Mouse (Mus musculus) gastrocnemius, postnatal 14 days (tissue): ENCODE results near the gene Arid5a. TPM values are rescaled to one million over a fixed set of nuclear protein-coding genes. Genes with fewer than 3 reads are reported as not detected.

ENCODE experiments used
- DNase-seq: peaks from one replicate; pipeline ENCODE4 v3.0.0; 2021; ENCODE audit warnings: mixed read lengths
- intact Hi-C: fragments of 180-260 bp; cut with DNase I; formaldehyde crosslinking; loops from one replicate; pipeline ENCODE4 v1.15.1; 2025; ENCODE audit warnings: low total_unique reads
- total RNA-seq, 2 experiments: library from RNA; stranded (reverse); gene quantifications; 2 replicates each; pipeline ENCODE4 v1.2.3; 2021

Arid5a gene
- total RNA-seq, 2 experiments from 2014 or later, result 7.8 to 12.0 TPM

- intact Hi-C loops, result loop anchor here (5.0 kb wide), 1 partner anchor 176 kb away; no protein-coding TSS in a partner anchor
Observed at GRCm38 (mm10) chr1:36321164-36321563, 13.6 kb downstream of the Arid5a start.

DNA sequence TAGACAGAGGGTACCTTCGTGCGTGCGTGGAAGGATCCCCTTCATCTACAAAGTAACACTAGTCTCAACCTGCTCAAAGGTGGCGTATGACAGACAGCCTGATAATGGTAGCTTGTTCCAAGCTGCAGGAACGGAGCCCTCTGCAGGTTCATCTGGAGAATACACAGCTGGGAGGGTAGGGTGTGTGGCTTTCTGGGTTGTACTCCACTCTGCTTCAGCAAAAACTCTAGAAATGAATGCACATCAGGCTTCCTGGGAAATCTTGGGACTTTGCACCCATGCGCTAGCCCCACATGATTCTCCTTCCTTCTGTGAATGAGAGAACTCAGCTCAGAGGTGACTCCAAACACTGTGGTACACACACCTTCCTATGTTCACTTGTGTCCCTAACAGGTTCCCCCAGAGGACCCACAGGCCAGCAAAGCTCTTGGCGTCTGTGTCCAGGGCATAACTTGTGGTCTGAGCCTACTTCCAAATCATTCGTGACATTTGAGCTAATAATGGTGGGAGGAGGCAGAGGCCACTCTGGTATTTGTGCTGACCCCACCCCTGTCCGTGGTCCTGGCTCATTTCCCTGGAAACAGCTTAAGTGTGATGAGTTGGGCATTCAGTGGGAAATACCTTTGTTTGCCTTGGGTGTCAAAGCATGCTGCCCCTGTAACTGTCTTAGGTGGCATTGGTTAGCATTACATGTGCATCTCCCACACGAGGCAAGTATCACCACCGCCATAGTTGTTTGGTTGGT, 14.5 kb downstream of the Arid5a start:
- no peak for DNase-seq
- intact Hi-C loops, result loop anchor here (5.0 kb wide), 1 partner anchor 175 kb away; no protein-coding TSS in a partner anchor

More at GRCm38 (mm10) chr1:36321164-36321563, 13.6 kb downstream of the Arid5a start:
- DNase-seq, result no peak

- peak; percentile 40 for DNase-seq
- intact Hi-C loops, result loop anchor here (5.0 kb wide), 1 partner anchor 174 kb away; no protein-coding TSS in a partner anchor
Observed at GRCm38 (mm10) chr1:36323076-36323475, 15.5 kb downstream of the Arid5a start.

DNA sequence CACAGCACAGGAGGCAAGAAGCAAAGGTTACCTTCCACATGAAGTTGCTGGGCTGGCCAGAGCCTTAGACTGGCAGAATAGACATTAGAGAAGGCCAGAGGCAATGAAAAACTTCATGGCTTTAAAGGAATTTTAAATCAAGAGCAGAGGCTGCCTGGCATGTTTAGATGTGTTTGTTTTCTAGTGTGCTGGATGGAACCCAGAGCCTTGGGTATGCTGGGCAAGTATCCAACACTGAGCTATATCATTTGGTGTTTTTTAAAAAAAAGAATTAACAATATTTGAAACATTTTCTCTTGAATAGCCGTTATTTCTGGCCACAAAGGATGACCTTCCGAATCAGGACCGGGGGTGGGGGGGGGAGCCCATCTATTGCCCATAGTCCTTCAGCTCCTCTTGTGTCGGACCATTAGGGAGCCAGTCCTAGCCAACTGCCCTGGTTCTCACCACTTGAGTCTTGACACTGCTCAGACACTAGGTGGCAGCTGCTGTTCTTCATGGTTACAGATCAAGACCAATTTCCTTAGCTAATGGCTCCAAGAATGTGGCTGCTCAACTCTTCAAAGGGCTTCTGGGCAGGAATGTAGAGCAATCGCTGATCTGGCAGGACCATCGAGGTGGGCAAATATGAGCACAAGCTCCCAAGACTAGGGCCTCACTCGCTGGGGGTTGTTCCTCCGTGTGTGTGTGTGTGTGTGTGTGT, 16.4 kb downstream of the Arid5a start:
- DNase-seq, result peak; percentile 41
- intact Hi-C loops, result loop anchor here (5.0 kb wide), 1 partner anchor 173 kb away; no protein-coding TSS in a partner anchor

DNA sequence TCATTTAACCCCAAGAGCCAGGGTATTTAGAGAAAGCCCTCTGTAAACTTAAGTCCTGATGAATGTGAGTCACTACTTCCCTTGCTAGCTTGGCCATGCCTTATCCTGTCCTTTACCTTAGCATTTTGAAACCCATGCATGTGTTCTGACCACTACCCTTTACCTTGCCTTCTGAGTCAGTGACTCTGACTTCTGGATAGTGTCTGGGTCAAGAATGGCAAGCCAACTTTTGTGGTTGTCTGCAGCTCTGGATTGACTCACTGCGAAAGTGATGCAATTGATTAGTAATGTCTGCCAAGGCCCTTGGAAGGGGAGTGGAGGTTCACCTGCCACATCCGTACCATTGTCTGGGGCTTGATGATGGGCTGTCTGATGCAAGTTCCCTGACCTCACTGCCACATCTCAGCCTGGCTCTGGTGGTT, 18.4 kb downstream of the Arid5a start:
- intact Hi-C loops, result no loop called here
- DNase-seq, result no peak

DNA sequence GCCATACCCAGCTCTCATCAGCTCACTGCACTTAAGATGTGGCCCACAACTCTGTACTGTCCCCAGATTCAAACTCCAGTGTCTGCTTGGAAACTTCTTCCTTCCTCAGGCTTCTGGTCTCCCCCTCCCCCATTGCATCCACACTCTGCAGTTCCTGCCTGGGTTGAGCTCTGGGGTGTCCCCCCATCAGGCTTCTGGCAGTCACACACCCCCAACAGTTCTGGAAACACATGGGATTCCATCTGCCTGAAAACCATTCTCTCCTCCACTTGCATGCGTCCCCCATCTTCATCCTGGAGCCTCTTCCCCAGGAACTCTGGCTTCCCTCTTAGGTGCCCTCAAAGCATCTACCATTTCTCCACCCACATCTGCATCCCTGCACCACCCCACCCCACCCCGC, 19.3 kb downstream of the Arid5a start:
- intact Hi-C loops, result no loop called here
- DNase-seq, result no peak

GRCm38 (mm10) chr1:36331743-36332142, 24.2 kb downstream of the Arid5a start:
- intact Hi-C loops, result no loop called here
- DNase-seq, result no peak

- intact Hi-C loops, result no loop called here
Observed at GRCm38 (mm10) chr1:36332955-36333887, 25.7 kb downstream of the Arid5a start.

GRCm38 (mm10) chr1:36342547-36342946, 35.0 kb downstream of the Arid5a start:
- DNase-seq, result no peak
- intact Hi-C loops, result loop anchor here (10.0 kb wide), 1 partner anchor 162 kb away; no protein-coding TSS in a partner anchor

More at GRCm38 (mm10) chr1:36332955-36333887, 25.7 kb downstream of the Arid5a start:
- DNase-seq, result no peak

DNA sequence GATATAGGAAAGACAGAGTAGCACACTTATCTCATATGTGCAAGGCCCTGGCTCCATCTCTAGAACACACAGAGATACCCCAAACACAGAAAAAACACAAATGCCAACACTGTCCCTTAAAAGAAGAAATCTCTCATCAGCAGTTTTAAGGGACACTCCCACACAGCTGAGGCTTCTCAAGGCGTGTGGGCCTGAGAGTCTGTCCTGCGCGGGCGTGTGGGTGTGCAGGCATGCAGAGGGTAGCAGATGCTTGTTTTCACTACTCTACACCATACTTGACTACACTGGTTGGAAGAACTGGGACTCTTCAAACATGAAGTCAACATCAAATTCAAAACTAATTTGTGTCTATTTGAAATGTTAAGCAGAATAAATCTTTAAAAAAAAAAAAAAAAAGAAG, 44.8 kb downstream of the Arid5a start:
- intact Hi-C loops, result no loop called here
- DNase-seq, result no peak

GRCm38 (mm10) chr1:36356955-36357695, 49.6 kb downstream of the Arid5a start:
- intact Hi-C loops, result no loop called here
- no peak for DNase-seq

GRCm38 (mm10) chr1:36367698-36368097, 60.2 kb downstream of the Arid5a start:
- intact Hi-C loops, result loop anchor here (2.0 kb wide), 1 partner anchor 103 kb away; the partner anchor contains the start of gene Cnnm4
- DNase-seq, result no peak

DNA sequence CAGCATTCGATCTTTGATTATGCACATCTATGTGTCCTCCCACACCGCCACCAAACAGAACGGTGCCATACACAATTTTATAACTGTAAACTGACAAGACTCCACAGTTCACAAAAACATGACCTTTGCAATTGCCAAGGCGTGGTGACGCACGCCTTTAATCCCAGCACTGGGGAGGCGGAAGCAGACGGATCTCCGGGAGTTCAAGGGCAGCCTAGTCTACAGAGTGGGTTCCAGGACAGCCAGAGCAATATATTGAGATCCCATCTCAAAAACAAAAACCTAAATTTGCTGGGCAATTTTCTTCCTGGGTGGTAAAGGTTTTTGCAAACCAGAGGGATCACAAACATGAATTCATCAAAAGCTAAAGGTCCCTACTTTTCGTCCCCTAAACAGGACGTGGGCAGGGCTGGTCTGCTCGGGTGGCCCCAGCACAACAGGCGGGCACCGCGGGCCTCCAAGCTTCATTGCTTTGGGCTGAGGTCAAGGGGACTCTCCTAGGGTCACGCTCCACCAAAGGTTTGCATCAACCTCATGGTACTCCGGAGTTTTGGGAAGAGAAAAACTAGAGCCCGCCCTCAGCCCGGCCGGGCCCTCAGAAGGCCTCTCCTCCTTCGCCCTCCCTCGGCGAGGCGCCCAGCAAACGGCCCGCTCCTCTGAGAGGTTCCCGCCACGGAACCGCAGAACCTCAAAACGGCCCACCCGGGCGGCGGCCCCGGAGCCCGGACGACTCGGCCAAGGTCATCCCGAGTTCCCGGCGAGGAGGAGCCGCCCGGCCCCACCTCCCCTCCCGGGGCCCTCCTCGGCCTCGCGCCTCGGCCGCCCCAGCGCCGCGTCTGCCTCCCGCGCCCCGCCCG, 60.8 kb downstream of the Arid5a start:
- intact Hi-C loops, result loop anchor here (2.0 kb wide), 1 partner anchor 102 kb away; the partner anchor contains the start of gene Cnnm4
- peak; percentile 77 for DNase-seq

GRCm38 (mm10) chr1:36368969-36369645, 61.6 kb downstream of the Arid5a start, which contains the start of gene Kansl3:
Kansl3 (minus strand) TSS chr1:36369181.
- intact Hi-C loops, result loop anchor here (2.0 kb wide), 1 partner anchor 102 kb away; the partner anchor contains the start of gene Cnnm4
- peak; percentile 90 for DNase-seq

GRCm38 (mm10) chr1:36370918-36371317, 63.4 kb downstream of the Arid5a start:
- DNase-seq, result no peak
- intact Hi-C loops, result loop anchor here (10.0 kb wide), 1 partner anchor 64 kb away; no protein-coding TSS in a partner anchor

DNA sequence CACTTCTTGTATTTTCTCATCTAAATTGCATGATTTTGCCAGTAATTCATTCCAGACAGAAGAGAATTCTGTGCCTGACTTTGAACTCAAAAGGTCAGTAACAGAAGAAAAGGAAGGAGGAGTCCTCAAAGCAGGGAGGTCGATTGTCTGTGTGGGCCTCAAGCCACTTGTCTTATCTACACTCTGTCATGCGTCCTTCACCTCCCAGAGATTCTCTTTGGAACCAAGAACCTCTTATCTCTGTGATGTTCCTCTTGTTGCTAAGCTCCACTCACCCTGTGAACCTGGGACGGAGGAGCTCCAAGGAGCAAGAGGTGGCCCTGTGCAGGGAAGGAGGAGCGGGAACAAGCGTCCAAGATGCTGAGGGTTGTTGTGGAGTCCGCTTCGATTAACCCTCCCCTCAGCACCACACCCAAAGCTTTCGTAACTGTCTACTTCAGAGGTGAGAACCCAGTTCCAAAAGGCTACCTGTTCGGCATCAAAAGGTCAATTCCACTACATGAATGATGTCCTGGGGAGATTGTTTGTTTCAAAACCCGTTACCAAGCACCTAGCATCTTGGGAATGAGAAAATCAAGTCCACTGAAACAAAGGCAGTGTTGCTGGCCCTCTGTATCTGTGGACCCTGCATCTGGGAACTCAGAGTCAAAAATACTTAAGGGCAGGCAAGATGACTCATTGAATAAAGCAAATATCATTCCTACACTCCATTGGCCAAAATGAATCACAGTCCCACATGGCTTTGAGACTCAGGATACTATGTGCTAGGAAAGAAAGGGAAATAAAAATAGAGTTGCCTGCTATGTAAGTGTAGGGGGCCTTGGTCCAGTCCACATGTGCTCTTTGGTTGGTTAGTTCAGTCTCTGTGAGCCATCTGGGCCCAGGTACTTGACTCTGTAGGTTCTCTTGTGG, 64.7 kb downstream of the Arid5a start, which contains the start of gene Fer1l5:
TSS of gene Fer1l5 (plus strand) at position 358 of the 912 bp plus-strand sequence.
- intact Hi-C loops, result loop anchor here (10.0 kb wide), 1 partner anchor 63 kb away; no protein-coding TSS in a partner anchor

More for the DNA sequence above, 64.7 kb downstream of the Arid5a start, which contains the start of gene Fer1l5:
- no peak for DNase-seq
